Mouse (Mus musculus): ENCODE results near the gene Hpgd.

DNA sequence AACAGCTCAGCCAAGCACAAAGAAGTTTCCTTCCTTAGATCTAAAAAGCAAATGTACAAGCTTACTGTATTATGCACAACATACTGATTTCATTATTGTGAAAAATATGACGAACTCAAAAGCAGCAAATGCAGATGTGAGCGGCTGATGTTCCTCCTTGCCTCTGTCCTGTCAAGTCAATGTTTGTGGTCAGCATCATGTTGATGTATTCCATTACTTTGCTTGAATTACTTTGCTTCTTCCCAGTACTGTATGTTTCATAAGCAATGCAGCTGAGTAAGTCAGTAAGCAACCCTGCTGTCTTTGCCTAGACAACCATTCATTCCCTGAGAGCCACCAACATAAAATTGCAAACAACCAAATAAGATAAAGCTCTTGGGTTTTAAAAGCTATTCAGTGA is 7.7 kb upstream of the Hpgd start:
- no peak for TF ChIP-seq CTCF (IDR thresholded peaks at IDR 0.05; ENCODE audit: low read depth, low read length)
- TF ChIP-seq GATA1 (IDR thresholded peaks at IDR 0.05; ENCODE audit: borderline replicate concordance, low read length) = no peak
- no peak for TF ChIP-seq TAL1 (conservative IDR thresholded peaks at IDR 0.05; ENCODE audit: low read depth, low read length)
- no peak for TF ChIP-seq POLR2AphosphoS5 (IDR thresholded peaks at IDR 0.05; ENCODE audit: insufficient replicate concordance, low read depth, low read length)
- no peak for TF ChIP-seq GATA2 (IDR thresholded peaks at IDR 0.05; ENCODE audit: borderline replicate concordance, low read depth, low read length)
